Mouse (Mus musculus) CH12.LX (cell line): ENCODE measurements around the gene Npm1. TPM values are rescaled to one million over a fixed set of nuclear protein-coding genes. Genes with fewer than 3 reads are reported as not detected.

Source experiments
- DNase-seq: peaks from one replicate; pipeline ENCODE4 v3.0.0-alpha.2; 2013; ENCODE audit errors: extremely low read depth
- H3K27ac ChIP-seq: 2 replicates; pipeline ENCODE4 v1.5.1; 2012; ENCODE audit warnings: low read depth, mild to moderate bottlenecking, control low read depth, moderate library complexity; ENCODE audit not compliant: insufficient read depth
- H3K27me3 ChIP-seq: replicated peaks from 2 replicates; pipeline ENCODE3; 2012; ENCODE audit warnings: inconsistent platforms
- H3K36me3 ChIP-seq, 2 experiments: replicated peaks in 1 of 2; 2 replicates each; pipeline versions ENCODE3 to v1.6.1; 2012; ENCODE audit warnings: inconsistent platforms in 1 of 2, low read length in 1 of 2, mild to moderate bottlenecking in 1 of 2, mixed read lengths in 1 of 2, moderate library complexity in 1 of 2; ENCODE audit not compliant: control insufficient read depth in 1 of 2, insufficient read depth in 1 of 2
- H3K4me1 ChIP-seq, 2 experiments: 2 replicates each; pipeline ENCODE4 v1.6.1; 2012; ENCODE audit warnings: inconsistent platforms in 1 of 2, moderate library complexity in 1 of 2; ENCODE audit not compliant: insufficient read depth in 2 of 2, control insufficient read depth in 1 of 2
- H3K4me2 ChIP-seq: 2 replicates; pipeline ENCODE4 v1.6.1; 2012; ENCODE audit warnings: low read depth, mild to moderate bottlenecking, control low read depth; ENCODE audit not compliant: poor library complexity, insufficient read depth, severe bottlenecking
- H3K4me3 ChIP-seq, 3 experiments: fragments of 150-350 bp in 1 of 3; sonication (generic) in 1 of 3; replicated peaks in 1 of 3; 2 replicates each; pipeline versions ENCODE3 to v1.5.1; 2011 to 2012; ENCODE audit warnings: low read depth in 2 of 3, low read length in 2 of 3, mild to moderate bottlenecking in 2 of 3, moderate library complexity in 2 of 3, control low read depth in 1 of 3, improper control_type of control experiment in 1 of 3, inconsistent platforms in 1 of 3, mixed read lengths in 1 of 3; ENCODE audit not compliant: poor library complexity in 1 of 3
- H3K79me2 ChIP-seq: replicated peaks from 2 replicates; pipeline ENCODE4 v1.6.1; 2012; ENCODE audit warnings: mild to moderate bottlenecking, moderate library complexity; ENCODE audit not compliant: control insufficient read depth, poor library complexity, insufficient read depth, severe bottlenecking; ENCODE audit errors: extremely low read depth
- H3K9ac ChIP-seq: 2 replicates; pipeline ENCODE4 v1.6.1; 2012; ENCODE audit warnings: low read depth, mild to moderate bottlenecking, control low read depth, moderate library complexity; ENCODE audit not compliant: insufficient read depth
- H3K9me3 ChIP-seq: replicated peaks from 2 replicates; pipeline ENCODE3; 2012; ENCODE audit warnings: low read length, inconsistent platforms, mixed read lengths
- CHD1 ChIP-seq: IDR thresholded peaks from 2 replicates; pipeline ENCODE4 v1.6.1; 2012; ENCODE audit warnings: low read depth, low read length, improper control_type of control experiment, inconsistent platforms
- CHD2 ChIP-seq: IDR thresholded peaks from 2 replicates; pipeline ENCODE4 v1.6.1; 2011; ENCODE audit warnings: low read length, improper control_type of control experiment
- CTCF ChIP-seq, 2 experiments: IDR thresholded peaks in 1 of 2; conservative IDR thresholded peaks in 1 of 2; 2 replicates each; pipeline ENCODE4 v1.5.1; 2011 to 2012; ENCODE audit warnings: low read depth in 2 of 2, low read length in 2 of 2, improper control_type of control experiment in 1 of 2, inconsistent platforms in 1 of 2, mild to moderate bottlenecking in 1 of 2, moderate library complexity in 1 of 2
- E2F4 ChIP-seq: IDR thresholded peaks from 2 replicates; pipeline ENCODE4 v1.6.1; 2011; ENCODE audit warnings: low read depth, low read length, improper control_type of control experiment; ENCODE audit not compliant: insufficient replicate concordance
- ELF1 ChIP-seq: IDR thresholded peaks from 2 replicates; pipeline ENCODE4 v1.6.1; 2014; ENCODE audit warnings: low read depth, mild to moderate bottlenecking, inconsistent platforms, low read length, improper control_type of control experiment
- EP300 ChIP-seq: IDR thresholded peaks from 2 replicates; pipeline ENCODE4 v1.6.1; 2011; ENCODE audit warnings: low read length, improper control_type of control experiment
- GABPA ChIP-seq: IDR thresholded peaks from 2 replicates; pipeline ENCODE4 v1.6.1; 2012; ENCODE audit warnings: low read depth, low read length, improper control_type of control experiment, inconsistent platforms; ENCODE audit not compliant: insufficient replicate concordance
- IRF4 ChIP-seq: IDR thresholded peaks from 2 replicates; pipeline ENCODE4 v1.6.1; 2014; ENCODE audit warnings: low read depth, mild to moderate bottlenecking, inconsistent platforms, low read length, improper control_type of control experiment
- JUN ChIP-seq: IDR thresholded peaks from 2 replicates; pipeline ENCODE4 v1.6.1; 2011; ENCODE audit warnings: low read depth, mild to moderate bottlenecking, low read length, improper control_type of control experiment, moderate library complexity; ENCODE audit not compliant: insufficient read depth
- JUND ChIP-seq: conservative IDR thresholded peaks from 2 replicates; pipeline ENCODE4 v1.6.1; 2011; ENCODE audit warnings: low read depth, low read length, improper control_type of control experiment
- MAFK ChIP-seq: IDR thresholded peaks from 2 replicates; pipeline ENCODE4 v1.6.1; 2011; ENCODE audit warnings: low read length, improper control_type of control experiment; ENCODE audit not compliant: insufficient replicate concordance
- MAX ChIP-seq: IDR thresholded peaks from 2 replicates; pipeline ENCODE4 v1.6.1; 2011; ENCODE audit warnings: low read length, improper control_type of control experiment
- MXI1 ChIP-seq: IDR thresholded peaks from 2 replicates; pipeline ENCODE4 v1.6.1; 2011; ENCODE audit warnings: mild to moderate bottlenecking, low read depth, low read length, improper control_type of control experiment
- NRF1 ChIP-seq: IDR thresholded peaks from 2 replicates; pipeline ENCODE4 v1.6.1; 2014; ENCODE audit warnings: low read depth, mild to moderate bottlenecking, inconsistent platforms, low read length, improper control_type of control experiment, moderate library complexity
- POLR2A ChIP-seq: IDR thresholded peaks from 2 replicates; pipeline ENCODE4 v1.6.1; 2011; ENCODE audit warnings: low read depth, mild to moderate bottlenecking, improper control_type of control experiment, low read length
- SMC3 ChIP-seq: IDR thresholded peaks from 2 replicates; pipeline ENCODE4 v1.6.1; 2011; ENCODE audit warnings: low read depth, low read length, improper control_type of control experiment
- USF1 ChIP-seq: IDR thresholded peaks from 2 replicates; pipeline ENCODE4 v1.6.1; 2014; ENCODE audit warnings: low read depth, mild to moderate bottlenecking, inconsistent platforms, low read length, improper control_type of control experiment
- ZC3H11A ChIP-seq: IDR thresholded peaks from 2 replicates; pipeline ENCODE4 v1.6.1; 2012; ENCODE audit warnings: low read depth, mild to moderate bottlenecking, inconsistent platforms, low read length, improper control_type of control experiment
- ZKSCAN1 ChIP-seq: IDR thresholded peaks from 2 replicates; pipeline ENCODE4 v1.6.1; 2012; ENCODE audit warnings: low read depth, inconsistent platforms, low read length, improper control_type of control experiment, borderline replicate concordance
- dilution Hi-C: fragments of 300-500 bp; cut with MboI; formaldehyde crosslinking; loops from 2 replicates; pipeline ENCODE4 v1.14.3; 2020; ENCODE audit warnings: low sequenced_read_pairs; ENCODE audit not compliant: extremely low pct_unique_long_range_greater_than_20kb, extremely low pct_ligation_motif_present
- in situ Hi-C: fragments of 300-500 bp; cut with MboI; formaldehyde crosslinking; loops from 3 replicates; pipeline ENCODE4 v1.14.3; 2019; ENCODE audit warnings: low sequenced_read_pairs, low pct_ligation_motif_present, low pct_unique_long_range_greater_than_20kb, mixed read lengths
- polyA plus RNA-seq: library from polyadenylated mRNA; unstranded; fragments of >175 nt; gene quantifications from 2 replicates; pipeline ENCODE4 v1.2.1, GENCODE M21; 2012; ENCODE audit warnings: low read depth; ENCODE audit not compliant: insufficient read length
- total RNA-seq, 2 experiments: library from RNA; depleted of rRNA; stranded (reverse); fragments of 300-350 nt in 1 of 2; fragments of >200 nt in 1 of 2; gene quantifications; 2 replicates each; pipeline ENCODE4 v1.2.3; 2012 to 2014

Npm1 gene
- total and polyA plus RNA-seq, 3 experiments: 3,603 to 8,076 (median 6,953) TPM

- in situ Hi-C loops (no loop called here), dilution Hi-C loops (no loop called here)
- Histone ChIP-seq H3K79me2 (no peaks in the 10 kb centered on the region), H3K9me3 (peaks cover 54% of the 10 kb centered on the region), H3K4me3 (no peak overlapping the region), H3K4me1 (no peaks in the 10 kb centered on the region), H3K27ac (no peak overlapping the region), H3K4me2 (no peak overlapping the region), H3K27me3 (no peaks in the 10 kb centered on the region), H3K9ac (no peak overlapping the region), H3K36me3 (no peaks in the 10 kb centered on the region)
- TF ChIP-seq E2F4 (no peak), POLR2A (no peak), JUND (no peak), GABPA (no peak), MAX (no peak), ZKSCAN1 (no peak), IRF4 (no peak), NRF1 (no peak), ELF1 (no peak), ZC3H11A (no peak), EP300 (no peak), USF1 (no peak), JUN (no peak)
- DNase-seq: no peak
These were observed 40.0 kb upstream of the Npm1 start for GRCm38 (mm10) chr11:33202972-33203371.

DNA sequence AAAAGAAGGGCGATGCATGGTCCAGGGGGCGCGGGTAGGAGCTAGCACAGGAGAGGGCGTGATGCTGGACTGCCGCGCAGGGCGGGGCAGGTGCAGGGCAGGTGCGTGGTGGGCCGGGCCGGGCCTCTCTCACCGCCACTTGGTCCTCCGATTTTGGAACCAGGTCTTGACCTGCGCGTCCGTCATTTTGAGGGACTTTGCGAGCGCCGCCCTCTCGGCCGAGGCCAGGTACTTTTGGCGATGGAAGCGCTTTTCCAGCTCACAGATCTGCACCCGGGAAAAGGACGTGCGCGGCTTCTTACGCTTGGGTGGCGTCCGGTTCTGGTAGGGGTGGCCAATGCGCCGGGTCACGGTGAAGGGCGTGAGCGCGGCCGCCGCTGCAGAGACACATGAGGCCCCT is 39.3 kb upstream of the Npm1 start:
- Histone ChIP-seq H3K4me3 (no peak overlapping the region), H3K27me3 (no peaks in the 10 kb centered on the region)

More for the DNA sequence above, 39.3 kb upstream of the Npm1 start:
- Histone ChIP-seq H3K9ac (no peak overlapping the region), H3K4me1 (no peaks in the 10 kb centered on the region), H3K9me3 (peaks cover 60% of the 10 kb centered on the region), H3K27ac (no peak overlapping the region)
- dilution Hi-C loops: no loop called here
- in situ Hi-C loops: no loop called here
- no peak for DNase-seq
- no peak for TF ChIP-seq ZKSCAN1
- no peak for TF ChIP-seq CHD1
- no peak for TF ChIP-seq MAX
- TF ChIP-seq CTCF (conservative IDR thresholded peaks at IDR 0.05 in 1 of 2, IDR thresholded peaks at IDR 0.05 in 1 of 2; ENCODE audit: low read depth in 2 of 2, low read length in 2 of 2): no peak
- TF ChIP-seq SMC3: no peak
- no peak for TF ChIP-seq MAFK
- no peak for TF ChIP-seq MXI1
- TF ChIP-seq EP300: no peak
- TF ChIP-seq NRF1: no peak
- no peak for TF ChIP-seq CHD2
- TF ChIP-seq, all 38 proteins: peak for 0
- no peak overlapping the region for H3K4me2 ChIP-seq
- no peaks in the 10 kb centered on the region for H3K79me2 ChIP-seq
- H3K36me3 ChIP-seq: no peaks in the 10 kb centered on the region
